Mouse (Mus musculus) CH12.LX (cell line): ENCODE results near the gene Nsf. TPM values are rescaled to one million over a fixed set of nuclear protein-coding genes. Genes with fewer than 3 reads are reported as not detected.

Experiments
- DNase-seq: peaks from one replicate; pipeline ENCODE4 v3.0.0-alpha.2; 2013; ENCODE audit errors: extremely low read depth
- H3K27ac ChIP-seq: 2 replicates; pipeline ENCODE4 v1.5.1; 2012; ENCODE audit warnings: low read depth, mild to moderate bottlenecking, control low read depth, moderate library complexity; ENCODE audit not compliant: insufficient read depth
- H3K27me3 ChIP-seq: replicated peaks from 2 replicates; pipeline ENCODE3; 2012; ENCODE audit warnings: inconsistent platforms
- H3K36me3 ChIP-seq, 2 experiments: replicated peaks in 1 of 2; 2 replicates each; pipeline versions ENCODE3 to v1.6.1; 2012; ENCODE audit warnings: inconsistent platforms in 1 of 2, low read length in 1 of 2, mild to moderate bottlenecking in 1 of 2, mixed read lengths in 1 of 2, moderate library complexity in 1 of 2; ENCODE audit not compliant: control insufficient read depth in 1 of 2, insufficient read depth in 1 of 2
- H3K4me1 ChIP-seq, 2 experiments: 2 replicates each; pipeline ENCODE4 v1.6.1; 2012; ENCODE audit warnings: inconsistent platforms in 1 of 2, moderate library complexity in 1 of 2; ENCODE audit not compliant: insufficient read depth in 2 of 2, control insufficient read depth in 1 of 2
- H3K4me2 ChIP-seq: 2 replicates; pipeline ENCODE4 v1.6.1; 2012; ENCODE audit warnings: low read depth, mild to moderate bottlenecking, control low read depth; ENCODE audit not compliant: poor library complexity, insufficient read depth, severe bottlenecking
- H3K4me3 ChIP-seq, 3 experiments: fragments of 150-350 bp in 1 of 3; sonication (generic) in 1 of 3; replicated peaks in 1 of 3; 2 replicates each; pipeline versions ENCODE3 to v1.5.1; 2011 to 2012; ENCODE audit warnings: low read depth in 2 of 3, low read length in 2 of 3, mild to moderate bottlenecking in 2 of 3, moderate library complexity in 2 of 3, control low read depth in 1 of 3, improper control_type of control experiment in 1 of 3, inconsistent platforms in 1 of 3, mixed read lengths in 1 of 3; ENCODE audit not compliant: poor library complexity in 1 of 3
- H3K79me2 ChIP-seq: replicated peaks from 2 replicates; pipeline ENCODE4 v1.6.1; 2012; ENCODE audit warnings: mild to moderate bottlenecking, moderate library complexity; ENCODE audit not compliant: control insufficient read depth, poor library complexity, insufficient read depth, severe bottlenecking; ENCODE audit errors: extremely low read depth
- H3K9ac ChIP-seq: 2 replicates; pipeline ENCODE4 v1.6.1; 2012; ENCODE audit warnings: low read depth, mild to moderate bottlenecking, control low read depth, moderate library complexity; ENCODE audit not compliant: insufficient read depth
- H3K9me3 ChIP-seq: replicated peaks from 2 replicates; pipeline ENCODE3; 2012; ENCODE audit warnings: low read length, inconsistent platforms, mixed read lengths
- BHLHE40 ChIP-seq: IDR thresholded peaks from 2 replicates; pipeline ENCODE4 v1.6.1; 2011; ENCODE audit warnings: mild to moderate bottlenecking, low read depth, low read length, improper control_type of control experiment
- CHD1 ChIP-seq: IDR thresholded peaks from 2 replicates; pipeline ENCODE4 v1.6.1; 2012; ENCODE audit warnings: low read depth, low read length, improper control_type of control experiment, inconsistent platforms
- CHD2 ChIP-seq: IDR thresholded peaks from 2 replicates; pipeline ENCODE4 v1.6.1; 2011; ENCODE audit warnings: low read length, improper control_type of control experiment
- CTCF ChIP-seq, 2 experiments: IDR thresholded peaks in 1 of 2; conservative IDR thresholded peaks in 1 of 2; 2 replicates each; pipeline ENCODE4 v1.5.1; 2011 to 2012; ENCODE audit warnings: low read depth in 2 of 2, low read length in 2 of 2, improper control_type of control experiment in 1 of 2, inconsistent platforms in 1 of 2, mild to moderate bottlenecking in 1 of 2, moderate library complexity in 1 of 2
- ELF1 ChIP-seq: IDR thresholded peaks from 2 replicates; pipeline ENCODE4 v1.6.1; 2014; ENCODE audit warnings: low read depth, mild to moderate bottlenecking, inconsistent platforms, low read length, improper control_type of control experiment
- EP300 ChIP-seq: IDR thresholded peaks from 2 replicates; pipeline ENCODE4 v1.6.1; 2011; ENCODE audit warnings: low read length, improper control_type of control experiment
- ETS1 ChIP-seq: conservative IDR thresholded peaks from 2 replicates; pipeline ENCODE4 v1.6.1; 2012; ENCODE audit warnings: low read depth, mild to moderate bottlenecking, inconsistent platforms, low read length, improper control_type of control experiment, moderate library complexity
- GABPA ChIP-seq: IDR thresholded peaks from 2 replicates; pipeline ENCODE4 v1.6.1; 2012; ENCODE audit warnings: low read depth, low read length, improper control_type of control experiment, inconsistent platforms; ENCODE audit not compliant: insufficient replicate concordance
- HCFC1 ChIP-seq: IDR thresholded peaks from 2 replicates; pipeline ENCODE4 v1.6.1; 2012; ENCODE audit warnings: low read depth, mild to moderate bottlenecking, inconsistent platforms, low read length, improper control_type of control experiment
- IRF4 ChIP-seq: IDR thresholded peaks from 2 replicates; pipeline ENCODE4 v1.6.1; 2014; ENCODE audit warnings: low read depth, mild to moderate bottlenecking, inconsistent platforms, low read length, improper control_type of control experiment
- JUN ChIP-seq: IDR thresholded peaks from 2 replicates; pipeline ENCODE4 v1.6.1; 2011; ENCODE audit warnings: low read depth, mild to moderate bottlenecking, low read length, improper control_type of control experiment, moderate library complexity; ENCODE audit not compliant: insufficient read depth
- JUND ChIP-seq: conservative IDR thresholded peaks from 2 replicates; pipeline ENCODE4 v1.6.1; 2011; ENCODE audit warnings: low read depth, low read length, improper control_type of control experiment
- KAT2A ChIP-seq: IDR thresholded peaks from 2 replicates; pipeline ENCODE4 v1.6.1; 2012; ENCODE audit warnings: low read length, improper control_type of control experiment, inconsistent platforms; ENCODE audit not compliant: insufficient replicate concordance
- MAFK ChIP-seq: IDR thresholded peaks from 2 replicates; pipeline ENCODE4 v1.6.1; 2011; ENCODE audit warnings: low read length, improper control_type of control experiment; ENCODE audit not compliant: insufficient replicate concordance
- MAX ChIP-seq: IDR thresholded peaks from 2 replicates; pipeline ENCODE4 v1.6.1; 2011; ENCODE audit warnings: low read length, improper control_type of control experiment
- MAZ ChIP-seq: IDR thresholded peaks from 2 replicates; pipeline ENCODE4 v1.6.1; 2012; ENCODE audit warnings: low read depth, mild to moderate bottlenecking, inconsistent platforms, low read length, improper control_type of control experiment, moderate library complexity
- MEF2A ChIP-seq: IDR thresholded peaks from 2 replicates; pipeline ENCODE4 v1.6.1; 2014; ENCODE audit warnings: low read depth, mild to moderate bottlenecking, inconsistent platforms, low read length, improper control_type of control experiment, borderline replicate concordance
- MXI1 ChIP-seq: IDR thresholded peaks from 2 replicates; pipeline ENCODE4 v1.6.1; 2011; ENCODE audit warnings: mild to moderate bottlenecking, low read depth, low read length, improper control_type of control experiment
- MYC ChIP-seq: IDR thresholded peaks from 2 replicates; pipeline ENCODE4 v1.6.1; 2011; ENCODE audit warnings: low read depth, mild to moderate bottlenecking, improper control_type of control experiment, low read length
- NRF1 ChIP-seq: IDR thresholded peaks from 2 replicates; pipeline ENCODE4 v1.6.1; 2014; ENCODE audit warnings: low read depth, mild to moderate bottlenecking, inconsistent platforms, low read length, improper control_type of control experiment, moderate library complexity
- POLR2A ChIP-seq: IDR thresholded peaks from 2 replicates; pipeline ENCODE4 v1.6.1; 2011; ENCODE audit warnings: low read depth, mild to moderate bottlenecking, improper control_type of control experiment, low read length
- POLR2AphosphoS2 ChIP-seq: IDR thresholded peaks from 2 replicates; pipeline ENCODE4 v1.6.1; 2011; ENCODE audit warnings: low read depth, low read length, improper control_type of control experiment
- RAD21 ChIP-seq: IDR thresholded peaks from 2 replicates; pipeline ENCODE4 v1.6.1; 2011; ENCODE audit warnings: low read depth, mild to moderate bottlenecking, low read length, improper control_type of control experiment, moderate library complexity
- RCOR1 ChIP-seq: conservative IDR thresholded peaks from 2 replicates; pipeline ENCODE4 v1.6.1; 2012; ENCODE audit warnings: low read depth, mild to moderate bottlenecking, inconsistent platforms, low read length, improper control_type of control experiment
- SIN3A ChIP-seq: IDR thresholded peaks from 2 replicates; pipeline ENCODE4 v1.6.1; 2012; ENCODE audit warnings: low read length, improper control_type of control experiment, inconsistent platforms
- TBP ChIP-seq: conservative IDR thresholded peaks from 2 replicates; pipeline ENCODE4 v1.6.1; 2011; ENCODE audit warnings: low read depth, low read length, improper control_type of control experiment
- TCF12 ChIP-seq: IDR thresholded peaks from 2 replicates; pipeline ENCODE4 v1.6.1; 2014; ENCODE audit warnings: low read depth, mild to moderate bottlenecking, inconsistent platforms, low read length, improper control_type of control experiment
- USF1 ChIP-seq: IDR thresholded peaks from 2 replicates; pipeline ENCODE4 v1.6.1; 2014; ENCODE audit warnings: low read depth, mild to moderate bottlenecking, inconsistent platforms, low read length, improper control_type of control experiment
- USF2 ChIP-seq: conservative IDR thresholded peaks from 2 replicates; pipeline ENCODE4 v1.6.1; 2011; ENCODE audit warnings: low read depth, low read length, improper control_type of control experiment
- ZC3H11A ChIP-seq: IDR thresholded peaks from 2 replicates; pipeline ENCODE4 v1.6.1; 2012; ENCODE audit warnings: low read depth, mild to moderate bottlenecking, inconsistent platforms, low read length, improper control_type of control experiment
- ZKSCAN1 ChIP-seq: IDR thresholded peaks from 2 replicates; pipeline ENCODE4 v1.6.1; 2012; ENCODE audit warnings: low read depth, inconsistent platforms, low read length, improper control_type of control experiment, borderline replicate concordance
- ZMIZ1 ChIP-seq: IDR thresholded peaks from 2 replicates; pipeline ENCODE4 v1.6.1; 2012; ENCODE audit warnings: low read depth, mild to moderate bottlenecking, inconsistent platforms, low read length, improper control_type of control experiment
- ZNF384 ChIP-seq: IDR thresholded peaks from 2 replicates; pipeline ENCODE4 v1.6.1; 2012; ENCODE audit warnings: low read depth, low read length, improper control_type of control experiment, inconsistent platforms
- dilution Hi-C: fragments of 300-500 bp; cut with MboI; formaldehyde crosslinking; loops from 2 replicates; pipeline ENCODE4 v1.14.3; 2020; ENCODE audit warnings: low sequenced_read_pairs; ENCODE audit not compliant: extremely low pct_unique_long_range_greater_than_20kb, extremely low pct_ligation_motif_present
- in situ Hi-C: fragments of 300-500 bp; cut with MboI; formaldehyde crosslinking; loops from 3 replicates; pipeline ENCODE4 v1.14.3; 2019; ENCODE audit warnings: low sequenced_read_pairs, low pct_ligation_motif_present, low pct_unique_long_range_greater_than_20kb, mixed read lengths
- polyA plus RNA-seq: library from polyadenylated mRNA; unstranded; fragments of >175 nt; gene quantifications from 2 replicates; pipeline ENCODE4 v1.2.1, GENCODE M21; 2012; ENCODE audit warnings: low read depth; ENCODE audit not compliant: insufficient read length
- total RNA-seq, 2 experiments: library from RNA; depleted of rRNA; stranded (reverse); fragments of 300-350 nt in 1 of 2; fragments of >200 nt in 1 of 2; gene quantifications; 2 replicates each; pipeline ENCODE4 v1.2.3; 2012 to 2014

Gene Nsf
- total and polyA plus RNA-seq, 3 experiments, result 48.1 to 99.3 (median 50.9) TPM

DNA sequence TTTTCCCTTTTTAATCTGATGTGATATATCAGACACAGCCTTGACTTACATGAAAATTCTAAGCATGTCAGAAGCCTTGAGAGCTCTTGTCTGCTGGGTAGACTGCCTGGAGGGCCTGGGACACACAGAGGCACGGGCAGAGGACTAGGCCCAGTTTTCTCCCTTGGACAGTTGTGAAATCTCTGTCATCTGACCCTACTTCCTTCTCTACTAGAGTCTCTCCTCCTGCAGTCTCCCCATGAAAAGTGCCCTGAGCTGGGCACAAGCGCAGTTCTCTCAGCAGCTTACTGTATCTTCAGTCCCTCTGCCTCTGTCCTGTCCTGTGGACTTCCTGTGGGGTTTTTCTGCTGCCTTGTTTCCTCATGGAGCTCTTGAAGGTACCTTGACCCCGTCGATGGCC, 25.5 kb upstream of the Nsf start:
- H3K4me2 ChIP-seq, result no peak overlapping the region
- H3K9ac ChIP-seq, result no peak overlapping the region
- no peak overlapping the region for H3K27ac ChIP-seq
- H3K36me3 ChIP-seq, result peaks cover 36 to 80% of the 10 kb centered on the region in 2 experiments
- TF ChIP-seq CHD1 (no peak), POLR2A (no peak), MAZ (no peak), MXI1 (no peak)
- no peak overlapping the region for H3K4me3 ChIP-seq
- H3K27me3 ChIP-seq, result no peaks in the 10 kb centered on the region
- H3K4me1 ChIP-seq, result peaks cover 4 to 36% of the 10 kb centered on the region in 2 experiments
- DNase-seq, result no peak
- in situ Hi-C loops (no loop called here), dilution Hi-C loops (no loop called here)
- no peaks in the 10 kb centered on the region for H3K9me3 ChIP-seq
- H3K79me2 ChIP-seq, result no peaks in the 10 kb centered on the region

DNA sequence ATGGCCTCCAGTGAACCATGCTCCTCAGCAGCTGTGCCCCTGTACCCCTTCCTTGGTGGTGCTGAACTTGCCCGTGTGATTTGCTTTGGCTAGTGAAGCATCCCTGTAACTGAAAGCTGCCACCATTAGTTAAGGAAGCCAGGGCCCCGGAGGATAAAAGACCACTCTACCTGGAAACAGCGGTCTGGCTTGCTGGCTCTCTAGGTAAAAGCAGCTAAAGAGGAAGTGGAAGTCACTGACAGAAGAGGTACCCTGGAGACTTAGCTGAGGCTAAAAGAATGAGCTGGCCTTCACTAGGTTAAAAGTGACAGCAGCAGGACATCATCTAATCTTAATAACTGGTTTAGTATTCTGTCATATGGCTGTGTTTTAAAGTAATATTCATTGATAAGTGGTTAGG, 17.0 kb upstream of the Nsf start:
- dilution Hi-C loops, result no loop called here
- Histone ChIP-seq H3K27ac (no peak overlapping the region), H3K79me2 (no peaks in the 10 kb centered on the region), H3K9ac (no peak overlapping the region), H3K4me1 (peaks cover 9 to 51% of the 10 kb centered on the region in 2 experiments), H3K27me3 (no peaks in the 10 kb centered on the region), H3K4me3 (no peak overlapping the region), H3K4me2 (peak overlapping the region; percentile 40; the same call in 1 of the 2 replicates), H3K9me3 (no peaks in the 10 kb centered on the region), H3K36me3 (peaks cover 32 to 56% of the 10 kb centered on the region in 2 experiments)
- peak; percentile 51 for DNase-seq
- in situ Hi-C loops, result no loop called here
- TF ChIP-seq POLR2AphosphoS2 (no peak), USF1 (no peak), ZNF384 (no peak), RAD21 (no peak), KAT2A (no peak), TBP (no peak), HCFC1 (no peak), ETS1 (no peak), IRF4 (peak; percentile 86), MYC (no peak), ELF1 (0 out of 2 replicates have a peak, but pooled peaks have one; percentile 49), GABPA (no peak), NRF1 (no peak), MAFK (no peak), TCF12 (no peak), CHD2 (no peak), JUND (no peak), JUN (no peak), MAZ (no peak), POLR2A (no peak), SIN3A (no peak), CTCF (conservative IDR thresholded peaks at IDR 0.05 in 1 of 2, IDR thresholded peaks at IDR 0.05 in 1 of 2; ENCODE audit: low read depth in 2 of 2, low read length in 2 of 2) (no peak), USF2 (no peak), ZKSCAN1 (no peak), MXI1 (no peak), MAX (no peak), ZC3H11A (no peak), RCOR1 (no peak), MEF2A (0 out of 2 replicates have a peak, but pooled peaks have one; percentile 13), BHLHE40 (no peak), ZMIZ1 (no peak), EP300 (peak; percentile 72; the same call in 1 of the 2 replicates)
